Mouse (Mus musculus) olfactory bulb, adult 2 months (tissue): ENCODE measurements at regions not wholly inside any gene's neighbourhood (a gene's known extent, or its start where the extent isn't known, plus 50 kb on each side); places are given as distances from the start of the nearest gene placed in this dataset.
"Not testable (repeated sequence)": the region's sequence is repeated elsewhere in the genome, so short reads cannot be mapped to it uniquely, and the experiment has no call there.

Source experiments
- H3K27ac ChIP-seq: fragments of 200-500 bp; 2 replicates; pipeline ENCODE4 v1.5.1; 2012; ENCODE audit warnings: low read depth, low read length; ENCODE audit not compliant: insufficient read depth
- H3K4me1 ChIP-seq: fragments of 200-500 bp; 2 replicates; pipeline ENCODE4 v1.6.1; 2012; ENCODE audit warnings: low read length; ENCODE audit not compliant: control insufficient read depth, insufficient read depth
- H3K4me3 ChIP-seq: fragments of 200-500 bp; 2 replicates; pipeline ENCODE4 v1.5.1; 2012; ENCODE audit warnings: mild to moderate bottlenecking, low read depth, low read length, moderate library complexity; ENCODE audit not compliant: insufficient read depth
- CTCF ChIP-seq: fragments of 200-500 bp; IDR thresholded peaks from 2 replicates; pipeline ENCODE4 v1.5.1; 2012; ENCODE audit warnings: low read depth, mild to moderate bottlenecking, low read length, moderate library complexity; ENCODE audit not compliant: insufficient read depth
- POLR2A ChIP-seq: fragments of 200-500 bp; IDR thresholded peaks from 2 replicates; pipeline ENCODE4 v1.6.1; 2012; ENCODE audit warnings: mild to moderate bottlenecking, low read depth, low read length, moderate library complexity; ENCODE audit not compliant: insufficient read depth
- WGBS: fragments of 180-500 bp; shearing (Covaris S2); methylation state at CpG from one replicate; pipeline ENCODE4 v1.1.7; 2018; 5-methylcytosine and 5-hydroxymethylcytosine counted together

DNA sequence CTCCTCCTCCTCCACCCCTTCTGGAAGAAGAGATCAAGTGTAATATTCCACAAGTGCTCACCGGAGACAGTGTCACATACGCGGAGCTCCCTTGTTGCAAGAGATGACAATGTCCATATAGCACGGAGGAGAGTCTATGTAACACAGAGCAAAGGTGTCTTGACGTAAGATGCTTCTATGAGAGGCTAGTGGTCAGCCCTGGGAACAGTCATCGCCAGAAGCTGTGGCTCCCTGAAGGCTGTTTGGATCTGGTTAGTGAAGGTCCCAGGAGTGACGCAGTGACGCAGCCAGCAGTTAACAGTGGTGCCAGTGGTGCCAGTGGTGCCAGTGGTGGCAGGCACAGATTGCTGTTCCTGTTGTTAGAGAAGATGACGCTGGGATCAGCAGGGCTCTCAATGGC is 66.9 kb downstream of the Twistnb start:
- no peak overlapping the region for H3K27ac ChIP-seq
- no peak overlapping the region for H3K4me3 ChIP-seq
- TF ChIP-seq POLR2A (no peak), CTCF (no peak)
- H3K4me1 ChIP-seq, result no peaks in the 10 kb centered on the region
- 91% methylated on average over 9 of the region's 9 CpGs for WGBS

DNA sequence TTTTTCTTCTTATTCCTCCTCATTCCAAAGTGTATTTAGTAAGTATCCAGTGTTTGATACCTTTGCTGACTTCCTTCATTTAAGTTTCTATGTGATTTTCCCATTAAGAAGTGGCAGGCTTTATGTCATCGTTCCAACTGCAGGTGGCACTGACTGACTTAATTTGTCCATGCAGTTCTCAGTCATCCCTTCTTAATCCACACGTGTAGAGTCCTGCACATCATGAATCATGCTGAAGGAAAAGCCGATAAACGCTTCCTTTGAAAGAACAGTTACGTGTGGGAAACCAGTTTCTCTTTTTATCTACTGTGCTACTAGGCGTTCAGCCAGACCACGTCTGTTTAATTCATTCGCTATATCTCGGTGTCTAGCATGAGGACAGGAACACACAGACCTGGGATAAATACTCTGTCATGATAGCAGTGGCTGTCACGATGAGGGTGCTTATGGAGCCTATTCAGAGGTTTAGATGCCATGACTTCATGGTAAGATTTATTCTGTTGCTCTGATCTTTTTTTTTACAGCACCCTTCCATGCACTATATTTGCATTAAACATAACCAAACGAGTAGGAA is 68.0 kb downstream of the Twistnb start:
- no peaks in the 10 kb centered on the region for H3K4me1 ChIP-seq
- no peak overlapping the region for H3K4me3 ChIP-seq
- H3K27ac ChIP-seq, result no peak overlapping the region
- 49% methylated on average over 11 of the region's 11 CpGs for WGBS
- no peak for TF ChIP-seq POLR2A
- TF ChIP-seq CTCF, result no peak

GRCm38 (mm10) chr12:33541566-33541965 is 112.1 kb downstream of the Twistnb start:
- no peaks in the 10 kb centered on the region for H3K4me1 ChIP-seq
- TF ChIP-seq POLR2A, result no peak
- no peak overlapping the region for H3K4me3 ChIP-seq
- no peak overlapping the region for H3K27ac ChIP-seq
- 98% methylated on average over 7 of the region's 7 CpGs for WGBS

DNA sequence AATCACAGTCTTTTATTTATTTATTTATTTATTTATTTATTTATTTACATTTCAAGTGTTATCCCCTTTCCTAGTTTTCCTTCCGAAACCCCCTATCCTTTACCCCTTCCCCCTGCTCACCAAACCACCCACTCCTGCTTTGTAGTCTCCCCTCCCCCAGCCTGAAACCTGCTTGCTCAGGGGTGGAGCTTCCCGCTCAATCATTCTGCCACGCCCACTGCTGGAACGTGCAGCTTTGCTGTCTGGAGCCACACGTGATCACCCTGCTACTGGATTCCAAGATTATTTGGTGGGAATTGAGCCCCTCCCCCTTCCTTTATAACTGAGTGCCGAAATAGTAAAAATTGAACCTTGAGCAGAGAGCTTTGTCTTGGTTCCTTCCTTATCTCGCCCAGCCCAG is 122.2 kb downstream of the Twistnb start:
- WGBS, result 48% methylated on average over 7 of the region's 7 CpGs
- H3K4me3 ChIP-seq, H3K27ac ChIP-seq, H3K4me1 ChIP-seq: not testable (repeated sequence)

DNA sequence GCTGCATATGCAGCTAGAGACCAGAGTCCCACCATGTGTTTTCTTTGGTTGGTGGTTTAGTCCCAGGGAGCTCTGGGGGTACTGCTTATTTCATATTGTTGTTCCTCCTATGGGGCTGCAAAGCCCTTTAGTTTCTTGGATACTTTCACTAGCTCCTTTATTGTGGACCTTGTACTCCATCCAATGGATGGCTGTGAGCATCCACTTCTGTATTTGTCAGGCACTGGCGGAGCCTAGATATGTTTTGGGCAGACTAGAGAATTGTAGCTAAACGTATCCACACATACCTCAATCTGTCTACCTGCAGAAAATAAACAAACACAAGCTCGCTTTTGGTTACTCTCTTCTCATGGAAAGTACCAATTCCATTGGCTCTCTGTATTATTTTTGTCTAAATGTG is 122.8 kb downstream of the Twistnb start:
- Histone ChIP-seq H3K4me1 (no peaks in the 10 kb centered on the region), H3K27ac (no peak overlapping the region), H3K4me3 (no peak overlapping the region)
- TF ChIP-seq POLR2A (no peak), CTCF (no peak)
- 97% methylated on average over 3 of the region's 3 CpGs for WGBS

- Histone ChIP-seq H3K4me1 (no peaks in the 10 kb centered on the region), H3K27ac (no peak overlapping the region), H3K4me3 (no peak overlapping the region)
- no peak for TF ChIP-seq CTCF
- TF ChIP-seq POLR2A, result no peak
- WGBS, result 93% methylated on average over 5 of the region's 5 CpGs
Measured at GRCm38 (mm10) chr12:33552651-33553050, 123.2 kb downstream of the Twistnb start.

GRCm38 (mm10) chr12:33553731-33554130 is 124.3 kb downstream of the Twistnb start:
- no peaks in the 10 kb centered on the region for H3K4me1 ChIP-seq
- H3K27ac ChIP-seq, result no peak overlapping the region
- TF ChIP-seq CTCF, result no peak
- no peak for TF ChIP-seq POLR2A
- no peak overlapping the region for H3K4me3 ChIP-seq
- WGBS, result 35% methylated on average over 4 of the region's 4 CpGs

- WGBS, result 56% methylated on average over 7 of the region's 7 CpGs
- Histone ChIP-seq H3K4me1 (no peaks in the 10 kb centered on the region), H3K4me3 (no peak overlapping the region), H3K27ac (no peak overlapping the region)
- TF ChIP-seq POLR2A (no peak), CTCF (no peak)
Measured at GRCm38 (mm10) chr12:33561141-33561540, 131.7 kb downstream of the Twistnb start.

DNA sequence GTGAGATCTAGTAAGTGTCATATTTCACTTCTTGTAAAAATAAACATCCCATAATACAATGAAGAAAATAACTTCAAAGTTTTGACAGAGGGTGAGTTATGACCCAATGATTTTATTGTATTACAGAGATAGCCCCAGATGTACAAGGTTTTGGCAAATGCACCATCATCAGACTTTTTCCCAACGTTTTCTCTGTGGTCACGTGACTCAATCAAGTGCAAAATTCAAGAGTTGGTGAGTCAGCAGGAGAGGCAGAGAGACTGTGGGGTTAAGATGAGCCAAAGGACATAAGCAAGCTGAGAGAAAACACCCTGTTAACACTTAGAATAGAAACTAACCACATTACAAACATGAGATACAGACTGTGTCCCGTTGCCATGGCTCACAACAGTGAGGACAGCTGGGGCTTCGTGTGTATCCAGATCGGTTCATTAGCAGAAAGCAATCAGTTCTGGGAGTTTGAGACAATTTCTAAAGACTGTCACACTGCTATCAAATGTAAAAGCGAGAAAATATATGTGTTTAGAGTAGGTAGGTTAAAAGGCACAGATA is 148.5 kb downstream of the Twistnb start:
- H3K4me1 ChIP-seq, result no peaks in the 10 kb centered on the region
- no peak overlapping the region for H3K4me3 ChIP-seq
- H3K27ac ChIP-seq, result no peak overlapping the region
- WGBS, result 68% methylated on average over 6 of the region's 6 CpGs
- TF ChIP-seq CTCF (no peak), POLR2A (no peak)

- TF ChIP-seq CTCF (no peak), POLR2A (no peak)
- Histone ChIP-seq H3K4me1 (no peaks in the 10 kb centered on the region), H3K4me3 (no peak overlapping the region), H3K27ac (no peak overlapping the region)
- 62% methylated on average over 2 of the region's 2 CpGs for WGBS
Measured at GRCm38 (mm10) chr12:33580809-33581208, 151.4 kb downstream of the Twistnb start.
